Mouse (Mus musculus): ENCODE results near the gene Kcnh6. TPM values are rescaled to one million over a fixed set of nuclear protein-coding genes. Genes with fewer than 3 reads are reported as not detected.

The Kcnh6 gene
- polyA plus RNA-seq, 1 experiment from 2014 or later = 0.62 TPM

DNA sequence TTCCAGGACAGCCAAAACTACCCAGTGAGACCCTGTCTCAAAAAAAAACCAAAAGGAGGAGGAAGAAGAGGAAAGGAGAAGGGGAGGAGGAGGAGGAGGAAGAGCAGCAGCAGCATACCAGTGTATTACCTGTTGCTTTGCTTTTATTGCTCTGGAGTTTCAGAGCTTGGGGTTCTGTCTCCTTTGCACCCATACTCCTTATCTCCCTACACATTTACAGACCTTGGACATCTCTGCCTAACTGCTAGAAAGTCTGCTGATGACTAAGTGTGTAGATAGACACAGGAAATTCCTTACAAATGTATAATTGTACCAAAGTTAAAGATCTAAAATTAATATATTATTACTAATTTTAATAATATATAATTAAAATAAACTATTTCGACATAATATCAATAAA, 37.3 kb downstream of the Kcnh6 start:
- Histone ChIP-seq H3K9me3 (no peaks in the 10 kb centered on the region), H3K27me3 (no peaks in the 10 kb centered on the region), H3K36me3 (peaks cover 28% of the 10 kb centered on the region), H3K4me1 (no peaks in the 10 kb centered on the region), H3K27ac (no peak overlapping the region), H3K4me2 (no peak overlapping the region), H3K9ac (no peak overlapping the region), H3K4me3 (no peak overlapping the region)
- 93% methylated on average over 1 of the region's 1 CpGs for WGBS
- no peak for ATAC-seq (ENCODE audit: borderline replicate concordance, extremely low read depth, low FRiP score, low TSS enrichment)

DNA sequence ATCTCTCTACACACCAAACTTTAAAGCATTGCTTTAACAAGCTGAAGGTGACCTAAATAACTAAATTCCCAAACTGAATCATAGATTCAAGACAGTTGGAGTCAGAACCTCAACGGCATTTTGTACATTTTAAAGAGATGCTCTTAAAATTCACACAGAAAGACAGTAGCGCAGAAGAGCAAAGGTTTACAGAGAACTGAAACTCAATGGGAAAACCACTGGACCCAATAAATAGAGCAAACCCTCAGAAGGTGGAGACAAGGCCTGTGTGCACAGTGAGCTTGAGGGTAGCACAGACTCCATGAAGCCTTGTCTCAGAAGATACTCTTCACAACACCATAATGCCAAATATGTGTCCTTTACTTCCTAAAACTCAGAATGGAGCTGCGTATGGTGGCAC, 37.9 kb downstream of the Kcnh6 start:
- 95% methylated on average over 3 of the region's 3 CpGs for WGBS
- Histone ChIP-seq H3K9ac (no peak overlapping the region), H3K9me3 (no peaks in the 10 kb centered on the region), H3K4me2 (no peak overlapping the region), H3K4me1 (no peaks in the 10 kb centered on the region), H3K4me3 (no peak overlapping the region), H3K27ac (no peak overlapping the region), H3K36me3 (peaks cover 31% of the 10 kb centered on the region), H3K27me3 (no peaks in the 10 kb centered on the region)
- ATAC-seq (ENCODE audit: borderline replicate concordance, extremely low read depth, low FRiP score, low TSS enrichment) = no peak

DNA sequence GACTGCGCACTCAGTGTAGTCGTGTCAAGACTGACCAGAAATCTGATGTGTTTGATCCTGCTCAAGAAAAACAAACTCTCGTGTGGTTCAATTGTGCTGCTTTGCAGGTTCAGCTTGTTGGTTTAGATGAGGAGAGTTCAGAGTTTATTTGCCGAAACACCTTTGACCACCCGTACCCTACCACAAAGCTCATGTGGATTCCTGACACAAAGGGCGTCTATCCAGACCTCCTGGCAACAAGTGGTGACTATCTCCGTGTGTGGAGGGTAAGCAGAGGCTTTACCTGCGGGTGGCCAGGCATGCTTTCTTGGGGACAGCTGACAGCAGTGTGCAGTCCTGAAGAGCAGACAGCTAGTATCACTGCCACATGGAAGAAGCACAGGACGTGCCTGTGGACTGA, 38.7 kb downstream of the Kcnh6 start:
- Histone ChIP-seq H3K4me2 (no peak overlapping the region), H3K4me1 (no peaks in the 10 kb centered on the region), H3K9ac (no peak overlapping the region), H3K36me3 (peaks cover 38% of the 10 kb centered on the region), H3K9me3 (no peaks in the 10 kb centered on the region), H3K27me3 (no peaks in the 10 kb centered on the region), H3K27ac (no peak overlapping the region), H3K4me3 (no peak overlapping the region)
- 78% methylated on average over 9 of the region's 9 CpGs for WGBS
- ATAC-seq (ENCODE audit: borderline replicate concordance, extremely low read depth, low FRiP score, low TSS enrichment) = no peak

GRCm38 (mm10) chr11:106053921-106054320, 46.0 kb downstream of the Kcnh6 start:
- Histone ChIP-seq H3K27ac (no peak overlapping the region), H3K4me3 (no peak overlapping the region), H3K4me1 (no peaks in the 10 kb centered on the region), H3K36me3 (peaks cover 87% of the 10 kb centered on the region), H3K9me3 (no peaks in the 10 kb centered on the region), H3K9ac (no peak overlapping the region), H3K4me2 (no peak overlapping the region), H3K27me3 (no peaks in the 10 kb centered on the region)
- 74% methylated on average over 2 of the region's 2 CpGs for WGBS
- ATAC-seq (ENCODE audit: borderline replicate concordance, extremely low read depth, low FRiP score, low TSS enrichment) = no peak

GRCm38 (mm10) chr11:106054600-106054999, 46.7 kb downstream of the Kcnh6 start:
- H3K4me1 ChIP-seq = no peaks in the 10 kb centered on the region
- ATAC-seq (ENCODE audit: borderline replicate concordance, extremely low read depth, low FRiP score, low TSS enrichment) = no peak

DNA sequence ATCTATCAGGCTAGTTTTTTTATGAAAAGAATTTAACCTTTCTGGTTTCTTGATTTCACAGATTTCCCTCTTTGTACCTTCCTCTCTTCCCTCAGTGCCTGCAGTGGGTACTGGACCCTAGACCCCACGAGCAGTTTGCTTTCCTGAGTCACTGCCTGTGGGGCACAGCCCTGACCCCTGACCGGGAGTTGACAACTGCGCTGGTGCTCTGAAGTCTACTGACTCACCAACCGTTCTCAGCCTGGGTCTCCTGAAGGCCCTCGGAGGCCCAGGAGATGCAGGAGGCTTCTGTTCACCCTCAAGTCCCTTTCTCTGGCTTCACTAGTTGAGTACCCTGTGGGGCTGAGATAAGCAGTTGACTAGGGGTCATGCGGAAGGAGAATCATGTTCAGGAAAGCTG, 47.4 kb downstream of the Kcnh6 start:
- H3K4me3 ChIP-seq = no peak overlapping the region
- no peak overlapping the region for H3K27ac ChIP-seq
- no peak overlapping the region for H3K9ac ChIP-seq
- H3K27me3 ChIP-seq = no peaks in the 10 kb centered on the region
- H3K4me1 ChIP-seq = no peaks in the 10 kb centered on the region
- no peak overlapping the region for H3K4me2 ChIP-seq
- H3K9me3 ChIP-seq = no peaks in the 10 kb centered on the region
- H3K36me3 ChIP-seq = peaks cover 91% of the 10 kb centered on the region
- ATAC-seq (ENCODE audit: borderline replicate concordance, extremely low read depth, low FRiP score, low TSS enrichment) = no peak
- 88% methylated on average over 6 of the region's 6 CpGs for WGBS

More at GRCm38 (mm10) chr11:106054600-106054999, 46.7 kb downstream of the Kcnh6 start:
- Histone ChIP-seq H3K9ac (no peak overlapping the region), H3K27me3 (no peaks in the 10 kb centered on the region), H3K27ac (no peak overlapping the region), H3K4me2 (no peak overlapping the region), H3K4me3 (no peak overlapping the region), H3K36me3 (peaks cover 89% of the 10 kb centered on the region), H3K9me3 (no peaks in the 10 kb centered on the region)
- WGBS = 89% methylated on average over 8 of the region's 8 CpGs

DNA sequence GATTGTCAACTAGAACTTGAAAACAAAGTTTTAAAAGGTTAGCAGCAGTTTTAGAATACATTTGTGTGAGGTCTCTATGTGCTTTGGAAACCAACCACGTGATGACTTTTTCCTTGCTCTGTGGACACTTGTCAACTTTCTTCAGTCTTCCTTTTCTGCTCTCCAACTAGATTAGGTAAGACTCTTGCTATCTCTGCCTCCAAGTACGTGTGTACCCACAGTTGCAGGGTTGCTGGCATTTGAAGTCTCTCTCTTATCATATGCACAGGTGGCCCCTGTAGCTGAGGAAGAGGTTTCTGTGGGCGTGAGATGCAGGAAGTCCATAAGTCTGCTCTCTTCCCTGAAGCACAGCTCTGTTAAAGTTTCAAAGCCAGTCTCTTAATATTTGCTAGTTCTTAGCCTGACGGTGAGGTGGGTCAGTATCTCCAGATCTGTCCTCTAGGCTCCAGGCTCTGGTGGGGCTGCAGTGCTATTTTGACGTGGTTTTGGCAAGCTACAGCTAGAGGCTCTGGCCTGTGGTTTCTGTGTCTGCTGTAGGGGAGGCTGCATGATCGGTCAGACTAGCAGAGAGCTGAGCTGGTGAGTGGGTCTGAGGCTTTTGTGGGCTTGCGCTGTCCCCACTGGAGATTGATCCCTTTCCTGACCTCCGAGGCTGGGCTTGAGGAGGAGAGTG, 49.0 kb downstream of the Kcnh6 start:
- Histone ChIP-seq H3K4me1 (no peaks in the 10 kb centered on the region), H3K9ac (no peak overlapping the region), H3K27ac (no peak overlapping the region), H3K4me2 (no peak overlapping the region), H3K27me3 (no peaks in the 10 kb centered on the region), H3K4me3 (no peak overlapping the region), H3K9me3 (no peaks in the 10 kb centered on the region), H3K36me3 (peaks cover 78% of the 10 kb centered on the region)
- ATAC-seq (ENCODE audit: borderline replicate concordance, extremely low read depth, low FRiP score, low TSS enrichment) = no peak
- 88% methylated on average over 8 of the region's 8 CpGs for WGBS

DNA sequence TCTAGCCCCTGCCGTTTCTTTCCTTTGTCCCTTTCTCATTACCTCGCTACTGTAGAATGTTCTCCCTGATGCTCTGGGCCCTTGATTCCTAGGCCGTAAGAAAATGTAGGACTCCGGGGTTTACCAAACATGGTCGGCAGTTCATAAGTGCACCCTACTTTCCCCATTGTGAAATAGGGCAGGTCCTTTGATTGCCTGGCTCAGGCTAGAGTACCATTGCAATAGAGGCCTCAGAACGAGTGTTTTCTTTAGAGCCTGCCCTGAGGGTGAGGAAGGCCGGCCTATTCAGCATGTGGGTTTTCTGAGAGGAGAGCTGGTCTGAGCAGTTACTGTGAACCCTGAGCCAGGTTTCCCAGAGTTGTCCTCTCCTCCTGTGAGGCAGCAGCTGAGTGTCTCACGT, 50.1 kb downstream of the Kcnh6 start:
- Histone ChIP-seq H3K4me1 (no peaks in the 10 kb centered on the region), H3K9ac (no peak overlapping the region), H3K27ac (no peak overlapping the region), H3K4me2 (no peak overlapping the region), H3K9me3 (no peaks in the 10 kb centered on the region), H3K36me3 (peaks cover 69% of the 10 kb centered on the region), H3K4me3 (no peak overlapping the region), H3K27me3 (no peaks in the 10 kb centered on the region)
- no peak for ATAC-seq (ENCODE audit: borderline replicate concordance, extremely low read depth, low FRiP score, low TSS enrichment)
- WGBS = 77% methylated on average over 8 of the region's 8 CpGs

GRCm38 (mm10) chr11:106060549-106060948, 52.6 kb downstream of the Kcnh6 start:
- no peak overlapping the region for H3K27ac ChIP-seq
- H3K4me3 ChIP-seq = no peak overlapping the region
- 82% methylated on average over 1 of the region's 1 CpGs for WGBS
- no peak for ATAC-seq (ENCODE audit: borderline replicate concordance, extremely low read depth, low FRiP score, low TSS enrichment)
- H3K36me3 ChIP-seq = peaks cover 43% of the 10 kb centered on the region
- H3K9ac ChIP-seq = no peak overlapping the region
- H3K4me1 ChIP-seq = peaks cover 4% of the 10 kb centered on the region; the same call in 1 of the 2 replicates
- no peaks in the 10 kb centered on the region for H3K27me3 ChIP-seq
- H3K4me2 ChIP-seq = no peak overlapping the region
- no peaks in the 10 kb centered on the region for H3K9me3 ChIP-seq

DNA sequence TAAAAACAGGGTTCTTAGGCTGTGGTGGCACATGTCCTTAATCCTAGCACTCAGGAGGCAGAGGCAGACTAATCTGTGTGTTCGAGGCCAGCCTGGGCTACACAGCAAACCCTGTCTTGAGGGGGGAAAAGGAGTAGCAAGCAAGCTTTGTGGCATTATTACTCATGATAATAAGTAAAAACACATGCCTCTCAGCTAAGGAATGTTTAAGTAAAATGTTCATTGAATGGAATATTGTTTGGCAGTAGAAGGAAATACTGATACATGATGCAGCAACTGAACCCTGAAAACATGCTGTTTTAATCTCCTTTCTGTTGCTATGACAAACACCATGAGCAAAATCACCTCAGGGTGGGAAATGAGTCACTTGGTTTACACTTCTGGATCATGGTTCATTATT, 53.4 kb downstream of the Kcnh6 start:
- no peak for ATAC-seq (ENCODE audit: borderline replicate concordance, extremely low read depth, low FRiP score, low TSS enrichment)
- 89% methylated on average over 1 of the region's 1 CpGs for WGBS

GRCm38 (mm10) chr11:106063756-106064155, 55.8 kb downstream of the Kcnh6 start:
- WGBS = 82% methylated on average over 5 of the region's 5 CpGs
- Histone ChIP-seq H3K4me2 (no peak overlapping the region), H3K27me3 (no peaks in the 10 kb centered on the region), H3K9ac (no peak overlapping the region), H3K4me3 (no peak overlapping the region), H3K9me3 (no peaks in the 10 kb centered on the region), H3K36me3 (peaks cover 13% of the 10 kb centered on the region), H3K27ac (no peak overlapping the region), H3K4me1 (peaks cover 4% of the 10 kb centered on the region)
- ATAC-seq (ENCODE audit: borderline replicate concordance, extremely low read depth, low FRiP score, low TSS enrichment) = no peak

More for the DNA sequence above, 53.4 kb downstream of the Kcnh6 start:
- Histone ChIP-seq H3K27me3 (no peaks in the 10 kb centered on the region), H3K9me3 (no peaks in the 10 kb centered on the region), H3K36me3 (peaks cover 36% of the 10 kb centered on the region), H3K4me1 (peaks cover 4% of the 10 kb centered on the region; the same call in 1 of the 2 replicates), H3K4me2 (no peak overlapping the region), H3K4me3 (no peak overlapping the region), H3K9ac (no peak overlapping the region), H3K27ac (no peak overlapping the region)

DNA sequence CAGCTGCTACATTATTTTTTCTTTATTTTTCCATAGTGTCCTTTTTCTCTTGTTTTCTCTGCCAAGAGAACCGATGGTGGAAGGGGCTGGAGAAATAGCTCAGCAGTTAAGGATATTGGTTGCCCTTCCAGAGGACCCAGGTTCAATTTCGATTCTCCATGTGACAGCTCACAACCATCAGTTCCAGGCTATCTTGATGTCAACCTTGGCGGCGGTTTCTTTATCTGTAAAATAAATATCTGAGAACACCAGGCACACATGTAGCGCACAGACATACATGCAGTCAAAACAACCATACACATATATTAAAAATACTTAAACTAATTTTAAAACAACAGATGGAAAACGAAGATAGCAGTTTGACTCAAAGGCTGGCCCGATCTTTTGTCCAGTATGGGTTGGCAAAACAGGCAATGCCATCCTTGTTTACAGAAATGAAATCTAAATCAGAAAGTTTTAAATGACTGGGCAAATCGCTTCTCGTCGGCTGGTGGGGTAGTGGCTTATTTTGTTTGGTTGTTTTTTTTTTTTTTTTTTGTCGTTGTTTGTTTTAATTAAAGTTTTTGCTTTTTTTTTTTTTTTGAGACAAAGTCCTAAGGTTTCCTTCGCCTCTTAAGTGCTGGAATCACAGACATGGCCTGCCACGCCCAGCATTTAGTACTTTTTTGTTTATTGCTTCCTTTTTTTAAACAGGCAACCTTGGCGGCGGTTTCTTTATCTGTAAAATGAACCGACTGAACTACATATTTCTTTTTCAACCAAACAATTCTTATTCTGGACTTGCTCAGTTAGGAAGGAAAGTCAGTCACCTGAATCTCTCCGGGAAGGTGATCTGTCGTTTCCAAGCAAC, 57.4 kb downstream of the Kcnh6 start:
- no peak for ATAC-seq (ENCODE audit: borderline replicate concordance, extremely low read depth, low FRiP score, low TSS enrichment)
- Histone ChIP-seq H3K27me3 (no peaks in the 10 kb centered on the region), H3K4me1 (peaks cover 4% of the 10 kb centered on the region), H3K9me3 (no peaks in the 10 kb centered on the region), H3K9ac (0 out of 2 replicates have a peak overlapping the region, but pooled peaks have one; percentile 91), H3K4me2 (peak overlapping the region; percentile 87), H3K27ac (peak overlapping the region; percentile 95; the same call in 1 of the 2 replicates), H3K4me3 (peak overlapping the region; percentile 95), H3K36me3 (0 out of 2 replicates have a peak, but pooled peaks cover 3% of the 10 kb centered on the region)
- 35% methylated on average over 18 of the region's 18 CpGs for WGBS
